Mouse (Mus musculus) myocyte (in vitro differentiated cells): ENCODE data around the gene Polr3a.

Source experiments
- CEBPB ChIP-seq: IDR thresholded peaks from 2 replicates; pipeline ENCODE4 v1.6.1; 2011; ENCODE audit warnings: mild to moderate bottlenecking, moderate library complexity; ENCODE audit not compliant: poor library complexity, insufficient read depth, severe bottlenecking
- E2F4 ChIP-seq: IDR thresholded peaks from one replicate; pipeline ENCODE4 v1.6.1; 2011; ENCODE audit warnings: mild to moderate bottlenecking, control low read depth, moderate library complexity; ENCODE audit not compliant: insufficient read depth
- MAX ChIP-seq: IDR thresholded peaks from one replicate; pipeline ENCODE4 v1.6.1; 2011; ENCODE audit warnings: low read depth, mild to moderate bottlenecking, control low read depth
- MYOD1 ChIP-seq, 3 experiments: IDR thresholded peaks; one replicate each; pipeline ENCODE4 v1.6.1; 2011; ENCODE audit warnings: control low read depth in 2 of 3, low read depth in 2 of 3, mild to moderate bottlenecking in 2 of 3, moderate library complexity in 1 of 3; ENCODE audit not compliant: insufficient read length in 2 of 3, control insufficient read depth in 1 of 3
- MYOG ChIP-seq, 3 experiments: IDR thresholded peaks; one replicate each; pipeline ENCODE4 v1.6.1; 2011; ENCODE audit warnings: control low read depth in 2 of 3, low read depth in 2 of 3, mild to moderate bottlenecking in 2 of 3; ENCODE audit not compliant: insufficient read length in 2 of 3, control insufficient read depth in 1 of 3, insufficient read depth in 1 of 3
- POLR2A ChIP-seq: IDR thresholded peaks from one replicate; pipeline ENCODE4 v1.6.1; 2011; ENCODE audit warnings: low read depth, mild to moderate bottlenecking, control low read depth, moderate library complexity; ENCODE audit not compliant: insufficient read length
- POLR2AphosphoS2 ChIP-seq: IDR thresholded peaks from one replicate; pipeline ENCODE4 v1.6.1; 2011; ENCODE audit warnings: low read depth, control low read depth; ENCODE audit not compliant: insufficient read length
- SRF ChIP-seq: IDR thresholded peaks from one replicate; pipeline ENCODE4 v1.6.1; 2011; ENCODE audit warnings: low read depth; ENCODE audit not compliant: control insufficient read depth, insufficient read length
- TCF12 ChIP-seq: IDR thresholded peaks from one replicate; pipeline ENCODE4 v1.6.1; 2011; ENCODE audit warnings: mild to moderate bottlenecking, control low read depth; ENCODE audit not compliant: poor library complexity, insufficient read depth, severe bottlenecking
- TCF3 ChIP-seq: IDR thresholded peaks from one replicate; pipeline ENCODE4 v1.6.1; 2011; ENCODE audit warnings: low read depth, control low read depth; ENCODE audit not compliant: insufficient read length
- USF1 ChIP-seq: IDR thresholded peaks from one replicate; pipeline ENCODE4 v1.6.1; 2011; ENCODE audit warnings: low read depth, mild to moderate bottlenecking, control low read depth, moderate library complexity

GRCm38 (mm10) chr14:24468806-24469205, 18.1 kb downstream of the Polr3a start:
- TF ChIP-seq POLR2A (no peak), E2F4 (no peak), MYOG (IDR thresholded peaks at IDR 0.05; ENCODE audit: control insufficient read depth in 1 of 3, insufficient read depth in 1 of 3, insufficient read length in 2 of 3, low read depth in 2 of 3) (no peak), SRF (no peak), MYOD1 (IDR thresholded peaks at IDR 0.05; ENCODE audit: control insufficient read depth in 1 of 3, insufficient read length in 2 of 3, low read depth in 2 of 3) (no peak), USF1 (no peak), POLR2AphosphoS2 (no peak), TCF12 (no peak), MAX (no peak), CEBPB (no peak), TCF3 (no peak)
